Mouse (Mus musculus): Measurements from ENCODE around the gene Zfp78. TPM values are rescaled to one million over a fixed set of nuclear protein-coding genes. Genes with fewer than 3 reads are reported as not detected.
"Not testable (repeated sequence)": the region's sequence is repeated elsewhere in the genome, so short reads cannot be mapped to it uniquely, and the experiment has no call there.

Gene Zfp78
- total RNA-seq (2021), result 3.6 and 4.7 TPM in 2 replicates
- long read RNA-seq, partial matches to known transcripts, result 3 of 5 reads
- long read RNA-seq, other reads (novel, unspliced or antisense), result 1 of 5 reads

DNA sequence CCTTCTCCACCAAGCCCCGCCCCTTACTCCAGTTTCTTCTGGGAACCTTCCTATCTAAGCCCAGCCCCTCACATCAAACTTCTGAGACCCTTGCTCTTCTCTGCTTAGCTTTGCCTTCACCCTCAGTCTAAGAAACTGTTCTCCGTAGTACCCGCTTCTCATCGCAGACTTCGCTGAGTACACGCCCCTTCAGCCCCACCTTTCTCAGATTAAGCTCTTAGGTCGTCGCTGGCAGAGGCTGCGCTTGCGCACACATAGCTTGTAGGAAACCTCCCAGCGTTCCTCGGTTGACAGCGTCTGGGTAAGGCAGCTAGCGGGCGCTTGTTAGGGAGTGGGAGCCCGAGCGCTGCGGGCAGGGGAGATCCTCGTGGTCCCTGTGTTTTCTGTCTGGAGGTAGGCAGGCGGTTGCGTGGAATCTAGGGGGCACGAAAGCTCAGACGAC, at the start of gene Zfp78:
TSS of gene Zfp78 (plus strand) at position 234 of the 442 bp plus-strand sequence.
- peak; percentile 81 for DNase-seq

DNA sequence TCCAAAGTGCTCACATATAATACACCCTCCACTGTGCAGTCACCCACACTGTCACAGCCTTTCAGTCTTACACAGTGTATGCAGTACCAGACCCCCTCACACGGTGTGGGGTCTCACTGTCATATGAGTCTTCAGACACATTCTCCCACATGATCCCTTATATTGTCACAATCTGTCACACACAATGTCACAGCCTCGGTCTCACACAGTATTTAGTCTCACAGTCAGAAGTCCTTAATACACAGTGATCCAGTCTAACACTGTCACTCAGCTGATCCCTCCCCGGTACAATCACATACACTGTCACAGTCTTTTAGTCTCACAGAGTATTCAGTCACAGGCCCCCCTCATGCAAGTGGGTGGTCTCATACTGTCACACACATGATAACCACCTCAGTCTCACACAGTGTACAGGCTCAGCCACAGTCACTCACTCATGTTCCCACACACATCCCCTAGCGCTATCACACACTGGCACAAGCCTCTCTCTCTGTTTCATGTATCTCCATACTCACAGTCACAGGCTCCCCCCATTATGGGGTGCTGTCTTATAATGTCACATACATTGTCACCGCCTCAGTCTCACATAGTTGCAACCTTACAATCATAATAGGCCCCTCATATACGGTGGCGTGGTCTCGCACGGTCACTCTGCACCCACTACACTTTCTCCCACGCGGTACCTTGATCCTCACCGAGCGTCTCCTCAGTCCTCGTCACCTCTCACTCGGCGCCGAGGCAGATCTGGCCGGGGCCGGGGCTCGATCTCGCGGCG, 32.4 kb upstream of the Zfp78 start:
- no peak for DNase-seq

DNA sequence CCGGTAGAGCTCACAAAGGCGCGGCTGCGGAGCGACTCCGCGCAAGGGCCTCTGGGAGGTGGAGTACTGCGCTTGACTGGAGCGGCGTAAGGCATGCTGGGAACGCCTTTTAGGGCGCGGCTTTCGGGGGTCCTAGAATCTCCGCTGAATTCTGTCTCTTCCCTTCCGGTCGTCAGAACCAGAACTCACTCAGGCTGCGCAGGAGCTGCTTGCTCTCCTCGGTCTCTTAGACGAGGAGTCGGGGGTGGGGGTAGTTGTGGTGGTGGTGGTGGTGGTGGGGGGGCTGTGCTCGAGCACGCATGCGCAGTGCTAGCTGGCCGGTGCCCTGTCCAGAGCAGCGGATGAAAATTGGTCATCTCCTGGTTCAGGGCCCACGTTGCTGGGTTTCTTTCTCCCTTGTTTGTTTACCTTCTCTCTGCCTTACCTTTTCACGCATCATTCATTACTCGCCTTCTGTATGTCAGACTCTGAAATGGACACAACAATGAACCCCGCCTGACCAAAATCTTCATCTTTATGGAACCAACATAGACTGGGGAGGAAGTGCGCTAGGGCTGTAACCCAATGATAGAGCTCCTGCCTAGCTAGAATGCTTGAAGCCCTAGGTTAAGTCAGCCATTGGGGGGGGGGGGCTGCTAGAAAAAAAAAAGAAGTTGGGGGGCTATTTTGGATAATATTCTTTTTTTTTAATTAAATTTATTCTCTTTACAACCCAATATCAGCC, 31.7 kb upstream of the Zfp78 start, which contains the start of gene Zfp583:
TSS of gene Zfp583 (minus strand) at position 53 of the 724 bp plus-strand sequence.
- peak; percentile 80 for DNase-seq

DNA sequence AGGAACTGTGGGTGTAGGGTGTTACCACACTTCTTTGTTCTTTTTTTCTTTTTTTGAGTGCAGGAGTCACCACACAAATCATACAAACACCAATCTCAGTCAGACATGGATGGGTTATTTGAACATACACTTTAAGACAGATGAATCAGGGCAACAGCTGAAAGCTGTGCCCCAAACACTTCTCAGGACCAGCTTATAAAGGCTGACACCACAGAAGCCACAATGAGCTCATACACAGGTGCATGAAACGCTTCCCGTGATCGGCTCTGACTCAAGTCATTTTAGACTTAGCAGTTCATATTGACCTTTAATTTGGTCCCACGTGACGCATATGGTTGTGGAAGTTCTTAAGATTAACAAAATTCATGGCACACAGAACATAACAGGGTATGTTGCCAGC, 23.2 kb upstream of the Zfp78 start:
- DNase-seq, result no peak

DNA sequence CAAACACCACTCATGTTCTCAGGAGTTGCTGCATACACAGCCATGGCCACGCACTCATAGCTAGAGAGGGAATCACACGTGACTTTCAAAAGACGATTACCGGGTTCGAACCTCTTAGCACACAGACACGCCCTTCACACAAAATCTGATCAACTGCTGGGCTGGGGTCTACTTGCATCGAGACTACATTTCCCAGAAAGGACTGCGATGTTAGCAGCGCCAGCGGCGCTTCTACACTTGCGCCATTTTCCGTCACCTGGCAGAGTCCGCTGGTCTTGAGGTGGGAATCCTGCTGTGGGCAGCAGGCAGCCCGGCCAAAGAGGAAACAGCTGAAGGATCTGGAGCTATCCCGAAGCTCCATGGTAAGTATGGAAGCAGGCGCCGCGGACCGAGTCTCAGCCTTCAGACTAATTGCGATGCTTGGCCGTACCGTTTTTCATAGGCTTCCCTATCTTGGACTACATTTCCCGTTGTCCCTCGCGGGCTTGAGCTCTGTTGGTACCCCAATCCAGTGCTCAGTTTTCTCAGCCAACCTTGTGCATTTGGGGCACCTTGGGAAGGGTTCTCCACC, 19.5 kb upstream of the Zfp78 start, which contains the start of gene Gm3854:
TSS of gene Gm3854 (plus strand) at position 259 of the 571 bp plus-strand sequence.
- peak; percentile 46 for DNase-seq

DNA sequence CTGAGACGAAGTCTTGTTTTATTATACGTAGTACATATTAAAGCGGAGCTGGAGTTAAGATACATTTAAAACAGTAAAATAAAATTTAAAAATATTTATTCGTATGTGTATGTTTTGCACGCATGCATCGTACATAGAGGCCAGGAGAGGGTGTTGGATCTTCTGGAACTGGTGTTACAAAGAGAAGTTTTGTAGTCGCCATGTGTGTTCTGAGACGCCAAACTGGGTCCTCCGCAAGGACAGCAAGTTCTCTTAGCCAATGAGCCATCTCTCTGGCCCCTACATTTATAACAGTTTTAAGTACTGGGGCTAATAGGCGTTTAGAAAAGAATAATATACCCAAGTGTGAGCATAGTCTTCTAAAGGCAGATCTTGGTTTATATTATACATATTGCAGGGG, 19.0 kb upstream of the Zfp78 start:
- DNase-seq, result no peak

DNA sequence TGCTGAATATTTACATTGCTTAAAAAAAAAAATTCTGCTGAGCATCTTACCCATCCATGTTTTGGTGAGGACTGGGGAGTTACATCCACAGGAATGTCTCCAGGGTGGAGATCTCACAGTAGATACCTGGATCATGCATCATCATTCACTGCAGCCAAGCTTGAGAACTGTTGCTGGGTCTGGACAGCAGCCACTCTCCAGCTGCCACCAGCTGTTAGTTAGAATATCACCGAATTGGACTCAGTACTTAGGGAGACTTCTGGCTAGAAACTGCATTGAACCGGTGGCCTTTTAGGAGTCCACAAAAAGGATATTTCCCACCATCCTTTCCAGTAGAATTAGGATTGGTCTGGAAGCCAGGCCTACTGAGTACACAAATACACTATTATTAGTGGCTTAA, 5.0 kb upstream of the Zfp78 start:
- DNase-seq, result no peak

DNA sequence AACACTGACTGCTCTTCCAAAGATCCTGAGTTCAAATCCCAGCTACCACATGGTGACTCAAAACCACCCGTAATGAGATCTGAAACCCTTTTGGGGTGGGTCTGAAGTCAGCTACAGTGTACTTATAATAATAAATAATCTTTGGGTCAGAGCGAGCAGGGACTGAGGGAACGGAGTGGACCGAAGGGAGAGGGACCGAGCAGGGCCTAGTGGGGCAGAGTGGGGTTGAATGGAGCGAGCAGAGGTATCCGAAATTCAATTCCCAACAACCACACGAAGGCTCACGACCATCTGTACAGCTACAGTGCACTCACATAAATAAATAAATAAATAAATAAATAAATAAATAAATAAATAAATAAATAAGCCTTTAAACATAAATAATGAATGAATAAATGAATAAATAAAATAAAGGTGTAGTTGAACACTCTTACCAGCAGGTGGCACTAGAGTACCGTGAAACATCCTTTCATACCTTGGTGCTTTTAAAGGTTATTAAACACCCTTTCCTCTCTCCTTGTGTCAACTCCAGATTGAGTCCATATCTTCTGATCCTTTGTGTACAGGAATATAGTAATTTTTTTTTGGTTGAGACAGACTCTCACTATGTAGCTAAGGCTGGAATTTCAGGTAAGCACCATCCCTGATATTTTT, 4.0 kb upstream of the Zfp78 start:
- DNase-seq, result no peak

DNA sequence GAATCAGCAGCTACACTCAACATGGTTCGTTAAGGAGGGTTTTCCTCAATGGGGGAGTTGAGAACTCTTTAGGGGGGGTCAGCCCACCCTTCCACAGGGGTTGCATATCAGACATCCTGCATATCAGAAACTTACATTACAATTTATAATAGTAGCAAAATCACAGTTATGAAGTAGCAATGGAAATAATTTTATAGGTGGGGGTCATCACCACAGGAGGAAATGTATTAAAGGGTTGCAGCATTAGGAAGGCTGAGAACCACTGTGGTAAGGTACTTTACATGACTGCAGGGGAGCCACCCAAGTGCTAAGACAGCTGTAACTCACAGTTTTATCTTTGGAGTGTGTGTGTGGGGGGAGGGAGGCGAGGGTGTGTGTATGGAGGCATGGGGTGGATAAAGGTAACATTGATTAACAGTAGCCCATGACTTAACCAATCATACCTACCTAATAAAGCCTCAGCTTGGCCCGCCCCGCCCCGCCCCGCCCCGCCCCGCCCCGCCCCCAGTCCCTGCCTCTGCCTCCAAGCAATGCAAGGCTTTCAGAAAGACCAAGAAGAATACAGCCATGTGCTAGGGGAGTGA, 2.5 kb upstream of the Zfp78 start:
- DNase-seq, result no peak

DNA sequence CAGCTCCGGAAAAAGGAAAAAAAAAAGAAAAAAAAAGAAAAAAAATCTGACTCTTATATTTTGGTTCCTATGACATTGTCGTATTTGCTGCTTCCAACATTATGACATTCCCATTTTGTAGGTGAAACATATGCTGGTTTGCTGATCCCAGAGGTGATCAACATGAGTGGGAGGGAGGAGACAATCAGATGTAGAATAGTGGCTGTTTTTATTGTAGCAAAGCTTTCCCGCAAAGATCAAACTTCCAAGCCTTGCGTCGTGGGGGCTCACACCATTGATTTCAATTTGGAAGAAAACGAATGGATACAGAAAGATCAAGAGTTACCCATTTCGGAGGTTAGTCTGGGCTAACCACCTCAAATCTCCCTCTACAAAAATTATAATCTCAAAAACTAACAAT, 1.3 kb upstream of the Zfp78 start:
- DNase-seq, result no peak

DNA sequence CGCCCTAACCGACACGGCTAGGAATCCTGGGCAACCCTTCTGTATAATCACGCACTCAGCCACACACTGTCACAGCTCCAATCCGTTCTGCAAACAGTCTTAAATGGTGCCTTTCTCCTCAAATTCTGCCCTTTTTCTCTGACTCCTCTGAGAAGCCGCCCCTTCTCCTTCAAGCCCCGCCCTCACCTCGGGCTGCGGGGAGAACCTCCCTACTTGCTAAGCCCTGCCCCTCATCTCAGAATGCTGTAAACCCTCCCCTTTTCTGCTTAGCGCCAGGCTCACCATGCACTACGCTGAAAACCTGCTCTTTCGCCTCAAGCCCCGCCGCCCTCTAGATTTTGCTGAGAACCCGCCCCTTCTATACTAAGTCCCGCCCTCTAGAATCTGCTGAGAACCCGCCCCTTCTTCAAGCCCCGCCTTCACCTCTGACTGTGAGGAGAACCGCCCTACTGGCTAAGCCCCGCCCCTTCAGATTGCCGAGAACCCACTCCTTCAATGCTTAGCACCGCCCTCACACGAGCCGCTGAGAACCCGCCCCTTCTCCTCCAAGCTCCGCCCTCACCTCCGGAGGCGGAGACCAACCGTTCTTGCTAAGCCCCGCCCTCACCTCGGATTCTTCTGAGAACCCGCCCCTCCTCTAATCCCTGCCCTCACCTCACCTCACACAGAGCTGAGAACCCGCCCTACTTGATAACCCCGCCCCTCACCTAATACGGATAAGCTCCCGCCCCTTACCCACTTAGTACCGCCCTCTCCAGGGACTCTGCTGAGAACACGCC, 623 bp upstream of the Zfp78 start:
- DNase-seq, result peak; percentile 96

DNA sequence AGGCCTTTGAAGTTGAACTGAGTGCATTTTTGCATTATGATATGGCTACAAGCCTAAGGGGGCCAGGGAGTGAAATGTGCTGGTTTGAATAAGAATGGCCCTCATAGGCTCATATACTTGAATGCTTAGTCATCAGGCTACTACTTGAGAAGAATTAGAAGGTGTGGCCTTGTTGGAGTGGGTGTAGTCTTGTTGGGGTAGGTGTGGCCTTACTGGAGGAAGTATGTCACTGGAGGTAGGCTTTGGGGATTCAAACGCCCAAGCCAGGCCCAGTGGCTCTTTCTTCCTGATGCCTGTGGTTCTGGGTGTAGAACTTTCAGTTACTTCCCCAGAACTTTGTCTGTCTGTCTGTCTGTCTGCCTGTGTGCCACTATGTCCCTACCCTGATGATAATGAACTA, 1.7 kb downstream of the Zfp78 start:
- DNase-seq, result no peak

DNA sequence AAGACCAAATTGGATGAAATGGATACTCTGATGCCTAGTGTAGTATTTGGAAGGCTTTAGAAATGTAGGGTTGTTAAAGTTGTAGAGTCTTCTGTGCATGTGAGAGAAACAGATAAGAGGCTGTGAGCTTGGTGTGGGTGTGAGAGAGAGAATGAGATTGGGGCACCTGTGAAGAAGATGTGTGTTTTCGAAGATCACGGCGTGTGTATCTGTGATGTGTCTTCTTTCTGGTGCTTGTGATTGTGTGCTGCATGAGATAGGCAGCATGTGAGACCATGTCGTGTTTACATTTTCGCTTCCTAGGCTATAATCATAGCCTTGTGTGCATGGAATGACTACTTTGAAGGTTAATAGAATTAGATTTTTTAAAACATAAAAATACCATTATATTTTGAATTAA, 4.1 kb downstream of the Zfp78 start:
- DNase-seq, result no peak

DNA sequence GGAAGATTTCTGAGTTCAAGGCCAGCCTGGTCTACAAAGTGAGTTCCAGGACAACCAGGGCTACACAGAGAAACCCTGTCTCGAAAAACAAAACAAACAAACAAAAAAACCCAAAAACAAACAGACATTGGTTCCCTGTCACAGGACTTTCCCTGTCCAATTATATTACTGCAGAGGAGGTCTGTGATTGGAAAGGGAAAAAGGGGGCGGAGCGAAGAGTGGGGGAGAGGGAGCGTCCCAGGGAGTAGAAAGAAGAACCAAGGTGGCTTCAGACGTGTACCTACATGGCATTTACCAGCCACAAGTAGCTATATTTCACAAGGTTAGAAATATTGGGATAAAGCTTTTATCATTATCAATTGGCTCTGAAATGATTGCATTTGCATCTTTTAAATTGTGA, 5.1 kb downstream of the Zfp78 start:
- not testable (repeated sequence) for DNase-seq

DNA sequence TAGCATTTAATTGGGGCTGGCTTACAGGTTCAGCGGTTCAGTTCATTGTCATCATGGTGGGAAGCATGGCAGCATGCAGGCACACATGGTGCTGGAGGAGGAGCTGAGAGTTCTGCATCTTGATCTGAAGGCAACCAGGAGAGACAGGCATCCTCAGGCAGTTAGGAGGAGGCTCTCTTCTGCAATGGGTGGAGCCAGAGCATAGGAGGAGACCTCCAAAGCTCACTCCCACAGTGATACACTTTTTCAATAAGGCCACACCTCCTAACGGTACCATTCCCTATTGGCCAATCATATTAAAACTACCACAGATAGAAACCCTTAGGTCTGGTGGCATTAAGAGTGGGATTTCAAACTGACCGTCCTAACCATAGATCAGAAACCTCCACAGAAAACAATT, 6.4 kb downstream of the Zfp78 start:
- no peak for DNase-seq

DNA sequence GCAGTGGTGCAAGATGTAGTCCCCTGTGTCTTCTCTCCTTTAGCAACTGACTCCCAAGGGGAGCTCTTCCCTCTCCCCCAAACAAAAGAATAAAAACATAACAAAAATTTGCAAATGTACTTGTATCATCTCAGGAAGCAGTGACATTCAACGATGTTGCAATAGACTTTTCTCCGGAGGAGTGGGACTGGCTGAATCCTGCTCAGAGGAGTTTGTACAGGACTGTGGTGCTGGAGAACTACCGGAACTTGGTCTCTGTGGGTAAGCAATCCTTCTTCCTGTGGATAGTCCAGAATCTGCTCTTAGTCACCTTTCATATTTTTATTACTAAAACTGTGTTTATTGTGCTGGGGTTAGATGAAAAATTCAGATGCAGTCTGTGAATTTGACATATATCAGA, 9.9 kb downstream of the Zfp78 start:
- no peak for DNase-seq

DNA sequence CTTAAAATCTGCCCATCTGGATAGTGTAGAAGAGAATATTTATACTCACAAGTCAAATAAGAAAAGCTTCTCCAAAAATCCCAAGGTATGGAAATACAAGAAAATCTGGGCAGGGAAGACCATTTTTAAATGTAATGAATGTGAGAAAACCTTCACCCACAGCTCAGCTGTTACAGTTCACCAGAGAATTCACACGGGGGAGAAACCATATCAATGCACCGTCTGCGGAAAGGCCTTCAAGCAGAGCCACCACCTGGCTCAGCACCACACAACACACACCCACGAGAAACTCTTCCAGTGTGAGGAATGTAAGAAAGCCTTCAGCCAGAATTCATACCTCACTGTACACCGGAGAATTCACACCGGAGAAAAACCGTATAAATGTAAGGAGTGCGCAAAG, 15.4 kb downstream of the Zfp78 start:
- DNase-seq, result no peak

DNA sequence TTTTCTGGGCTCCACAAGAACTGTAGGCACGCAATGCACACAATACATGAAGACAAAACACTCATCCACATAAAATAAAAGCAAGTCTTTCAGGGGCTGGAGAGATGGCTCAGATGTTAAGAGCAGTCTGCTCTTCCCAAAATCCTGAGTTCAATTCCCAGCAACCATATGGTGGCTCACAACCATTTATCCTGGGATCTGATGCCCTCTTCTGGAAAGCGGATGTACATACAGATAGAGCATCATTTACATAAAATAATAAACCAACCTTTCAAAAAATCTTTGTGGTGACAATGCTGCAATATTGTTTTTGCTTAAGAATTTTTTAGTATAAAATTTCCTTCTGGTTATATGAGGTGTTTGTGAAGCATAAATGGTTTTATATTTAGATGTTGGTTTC, 18.4 kb downstream of the Zfp78 start:
- no peak for DNase-seq

DNA sequence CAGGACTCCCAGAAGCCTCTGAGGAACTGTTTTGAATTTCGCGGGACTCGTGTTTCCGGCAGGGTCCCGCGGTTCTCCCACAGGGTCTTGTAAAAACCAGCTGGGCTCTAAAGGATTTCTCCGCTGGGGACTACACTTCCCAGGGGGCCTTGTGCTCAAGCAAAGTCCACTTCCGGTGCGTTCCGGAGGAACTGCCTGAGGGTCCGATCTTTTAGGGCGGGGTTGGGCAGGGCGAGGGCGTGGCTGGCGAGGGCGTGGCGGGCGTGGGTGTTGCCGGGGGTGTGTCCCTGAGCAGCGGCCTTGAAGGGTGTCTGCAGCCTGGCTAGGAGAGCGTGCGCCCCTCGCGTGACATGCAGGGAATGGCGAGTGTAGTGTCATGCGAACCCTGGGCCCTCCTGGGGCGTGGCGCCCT, 20.0 kb downstream of the Zfp78 start, which contains the start of gene Zfp28:
TSS of gene Zfp28 (plus strand) at position 252 of the 412 bp plus-strand sequence.
- peak; percentile 95 for DNase-seq

DNA sequence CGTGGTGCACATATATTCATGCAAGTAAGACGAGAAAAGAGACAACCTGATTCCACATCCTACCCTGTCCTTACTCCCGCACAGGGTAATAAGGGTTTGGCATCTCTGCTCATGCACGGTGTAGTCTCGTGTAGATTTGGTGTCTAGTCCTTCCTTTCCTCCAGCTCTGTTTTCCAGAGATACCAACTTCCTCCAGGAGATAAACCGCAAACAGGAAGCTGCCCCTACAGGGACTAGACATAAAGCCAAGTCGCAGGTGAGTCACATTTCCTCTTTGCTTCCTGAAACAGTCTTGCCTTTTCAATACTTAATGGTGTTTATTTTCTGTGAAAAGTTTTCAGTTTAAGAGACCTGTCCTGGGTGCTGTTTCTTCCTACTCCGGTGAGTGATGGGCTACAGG, 20.9 kb downstream of the Zfp78 start:
- no peak for DNase-seq

DNA sequence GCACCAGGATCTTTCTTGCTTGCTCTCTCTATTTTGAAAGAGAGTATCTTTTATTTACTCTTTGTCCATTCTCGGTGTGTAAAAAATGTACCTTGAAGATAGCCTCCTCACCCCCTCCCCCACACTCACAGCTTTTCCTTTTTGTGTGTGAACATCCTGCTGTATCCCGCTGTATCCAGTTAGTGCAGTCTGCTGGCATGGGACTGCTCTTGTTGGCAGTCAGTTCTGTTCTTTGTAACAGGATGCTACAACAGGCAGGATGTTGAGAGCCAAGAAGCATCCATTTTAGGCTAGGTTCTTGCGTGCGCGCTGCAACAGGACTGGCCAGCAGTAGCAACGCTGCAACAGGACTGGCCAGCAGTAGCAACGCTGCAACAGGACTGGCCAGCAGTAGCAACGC, 23.9 kb downstream of the Zfp78 start:
- no peak for DNase-seq
